Mouse (Mus musculus): ENCODE data around the gene Sugct. TPM values are rescaled to one million over a fixed set of nuclear protein-coding genes. Genes with fewer than 3 reads are reported as not detected.

Sugct gene
- total and polyA plus RNA-seq, 3 experiments, result 1.00 to 1.0 (median 1.0) TPM

GRCm38 (mm10) chr13:17693816-17694215 lies 1.5 kb downstream of the Sugct start:
- no peak for TF ChIP-seq POLR2A (IDR thresholded peaks at IDR 0.05; ENCODE audit: insufficient read depth, low read depth, low read length)
- no peak for TF ChIP-seq CTCF (IDR thresholded peaks at IDR 0.05)
- Histone ChIP-seq H3K79me2 (replicated peaks; ENCODE audit: control insufficient read depth, insufficient read depth, low read length) (peaks cover 2% of the 10 kb centered on the region; the same call in 1 of the 2 replicates), H3K4me1 (ENCODE audit: control insufficient read depth, insufficient read depth, low read length) (no peaks in the 10 kb centered on the region), H3K27ac (peak overlapping the region; percentile 88; the same call in 1 of the 2 replicates), H3K9ac (ENCODE audit: low read depth, low read length) (no peak overlapping the region; the same call in 1 of the 2 replicates), H3K4me3 (peak overlapping the region; percentile 79), H3K27me3 (ENCODE audit: control insufficient read depth, insufficient read depth, low read length) (no peaks in the 10 kb centered on the region), H3K36me3 (ENCODE audit: control insufficient read depth, insufficient read depth, low read length) (peaks cover 2% of the 10 kb centered on the region; the same call in 1 of the 2 replicates)
- no peak for DNase-seq
- intact Hi-C loops (cut with DNase I), result no loop called here
- WGBS, result 69% methylated on average over 5 of the region's 5 CpGs

GRCm38 (mm10) chr13:17691436-17691835 lies 3.9 kb downstream of the Sugct start:
- Histone ChIP-seq H3K4me1 (ENCODE audit: control insufficient read depth, insufficient read depth, low read length) (no peaks in the 10 kb centered on the region), H3K27me3 (ENCODE audit: control insufficient read depth, insufficient read depth, low read length) (no peaks in the 10 kb centered on the region), H3K79me2 (replicated peaks; ENCODE audit: control insufficient read depth, insufficient read depth, low read length) (peaks cover 2% of the 10 kb centered on the region; the same call in 1 of the 2 replicates), H3K36me3 (ENCODE audit: control insufficient read depth, insufficient read depth, low read length) (peaks cover 2% of the 10 kb centered on the region; the same call in 1 of the 2 replicates), H3K4me3 (no peak overlapping the region), H3K9ac (ENCODE audit: low read depth, low read length) (no peak overlapping the region), H3K27ac (no peak overlapping the region)
- intact Hi-C loops (cut with DNase I), result no loop called here
- WGBS, result 83% methylated on average over 1 of the region's 1 CpGs
- DNase-seq, result no peak
- TF ChIP-seq CTCF (IDR thresholded peaks at IDR 0.05) (no peak), EP300 (IDR thresholded peaks at IDR 0.05; ENCODE audit: insufficient read depth, low read depth, low read length) (no peak), POLR2A (IDR thresholded peaks at IDR 0.05; ENCODE audit: insufficient read depth, low read depth, low read length) (no peak)

GRCm38 (mm10) chr13:17690686-17691085 lies 4.7 kb downstream of the Sugct start:
- intact Hi-C loops (cut with DNase I), result no loop called here
- H3K36me3 ChIP-seq (ENCODE audit: control insufficient read depth, insufficient read depth, low read length), result peaks cover 2% of the 10 kb centered on the region; the same call in 1 of the 2 replicates
- peaks cover under 1% of the 10 kb centered on the region; the same call in 1 of the 2 replicates for H3K79me2 ChIP-seq (replicated peaks; ENCODE audit: control insufficient read depth, insufficient read depth, low read length)
- no peak overlapping the region for H3K27ac ChIP-seq
- H3K9ac ChIP-seq (ENCODE audit: low read depth, low read length), result no peak overlapping the region
- no peak for TF ChIP-seq EP300 (IDR thresholded peaks at IDR 0.05; ENCODE audit: insufficient read depth, low read depth, low read length)
- DNase-seq, result no peak
- H3K4me3 ChIP-seq, result no peak overlapping the region
- no peaks in the 10 kb centered on the region for H3K4me1 ChIP-seq (ENCODE audit: control insufficient read depth, insufficient read depth, low read length)
- no peaks in the 10 kb centered on the region for H3K27me3 ChIP-seq (ENCODE audit: control insufficient read depth, insufficient read depth, low read length)

- no peak overlapping the region for H3K4me3 ChIP-seq
- H3K27ac ChIP-seq, result no peak overlapping the region
- no peak overlapping the region for H3K9ac ChIP-seq (ENCODE audit: low read depth, low read length)
- no peaks in the 10 kb centered on the region for H3K79me2 ChIP-seq (replicated peaks; ENCODE audit: control insufficient read depth, insufficient read depth, low read length)
- intact Hi-C loops (cut with DNase I), result no loop called here
- H3K36me3 ChIP-seq (ENCODE audit: control insufficient read depth, insufficient read depth, low read length), result peaks cover 2% of the 10 kb centered on the region; the same call in 1 of the 2 replicates
- no peaks in the 10 kb centered on the region for H3K27me3 ChIP-seq (ENCODE audit: control insufficient read depth, insufficient read depth, low read length)
- H3K4me1 ChIP-seq (ENCODE audit: control insufficient read depth, insufficient read depth, low read length), result no peaks in the 10 kb centered on the region
- TF ChIP-seq CTCF (IDR thresholded peaks at IDR 0.05), result no peak
- no peak for DNase-seq
These were observed 5.9 kb downstream of the Sugct start for GRCm38 (mm10) chr13:17689461-17689860.

GRCm38 (mm10) chr13:17671122-17671521 lies 24.2 kb downstream of the Sugct start:
- Histone ChIP-seq H3K36me3 (ENCODE audit: control insufficient read depth, insufficient read depth, low read length) (no peaks in the 10 kb centered on the region), H3K4me3 (no peak overlapping the region), H3K27me3 (ENCODE audit: control insufficient read depth, insufficient read depth, low read length) (no peaks in the 10 kb centered on the region), H3K27ac (no peak overlapping the region), H3K4me1 (ENCODE audit: control insufficient read depth, insufficient read depth, low read length) (no peaks in the 10 kb centered on the region), H3K9ac (ENCODE audit: low read depth, low read length) (no peak overlapping the region), H3K79me2 (replicated peaks; ENCODE audit: control insufficient read depth, insufficient read depth, low read length) (no peaks in the 10 kb centered on the region)
- no peak for TF ChIP-seq EP300 (IDR thresholded peaks at IDR 0.05; ENCODE audit: insufficient read depth, low read depth, low read length)
- TF ChIP-seq CTCF (IDR thresholded peaks at IDR 0.05), result no peak
- TF ChIP-seq POLR2A (IDR thresholded peaks at IDR 0.05; ENCODE audit: insufficient read depth, low read depth, low read length), result no peak
- intact Hi-C loops (cut with DNase I), result no loop called here
- 63% methylated on average over 1 of the region's 1 CpGs for WGBS
- DNase-seq, result no peak

GRCm38 (mm10) chr13:17667380-17667779 lies 28.0 kb downstream of the Sugct start:
- H3K9ac ChIP-seq (ENCODE audit: low read depth, low read length), result no peak overlapping the region
- DNase-seq, result no peak
- H3K79me2 ChIP-seq (replicated peaks; ENCODE audit: control insufficient read depth, insufficient read depth, low read length), result no peaks in the 10 kb centered on the region
- no peaks in the 10 kb centered on the region for H3K4me1 ChIP-seq (ENCODE audit: control insufficient read depth, insufficient read depth, low read length)
- no peak for TF ChIP-seq EP300 (IDR thresholded peaks at IDR 0.05; ENCODE audit: insufficient read depth, low read depth, low read length)
- no peak for TF ChIP-seq POLR2A (IDR thresholded peaks at IDR 0.05; ENCODE audit: insufficient read depth, low read depth, low read length)
- no peak for TF ChIP-seq CTCF (IDR thresholded peaks at IDR 0.05)
- intact Hi-C loops (cut with DNase I), result no loop called here
- H3K27ac ChIP-seq, result no peak overlapping the region
- no peaks in the 10 kb centered on the region for H3K27me3 ChIP-seq (ENCODE audit: control insufficient read depth, insufficient read depth, low read length)
- no peaks in the 10 kb centered on the region for H3K36me3 ChIP-seq (ENCODE audit: control insufficient read depth, insufficient read depth, low read length)
- H3K4me3 ChIP-seq, result no peak overlapping the region
- 82% methylated on average over 1 of the region's 1 CpGs for WGBS
